In the genomic region with DNA sequence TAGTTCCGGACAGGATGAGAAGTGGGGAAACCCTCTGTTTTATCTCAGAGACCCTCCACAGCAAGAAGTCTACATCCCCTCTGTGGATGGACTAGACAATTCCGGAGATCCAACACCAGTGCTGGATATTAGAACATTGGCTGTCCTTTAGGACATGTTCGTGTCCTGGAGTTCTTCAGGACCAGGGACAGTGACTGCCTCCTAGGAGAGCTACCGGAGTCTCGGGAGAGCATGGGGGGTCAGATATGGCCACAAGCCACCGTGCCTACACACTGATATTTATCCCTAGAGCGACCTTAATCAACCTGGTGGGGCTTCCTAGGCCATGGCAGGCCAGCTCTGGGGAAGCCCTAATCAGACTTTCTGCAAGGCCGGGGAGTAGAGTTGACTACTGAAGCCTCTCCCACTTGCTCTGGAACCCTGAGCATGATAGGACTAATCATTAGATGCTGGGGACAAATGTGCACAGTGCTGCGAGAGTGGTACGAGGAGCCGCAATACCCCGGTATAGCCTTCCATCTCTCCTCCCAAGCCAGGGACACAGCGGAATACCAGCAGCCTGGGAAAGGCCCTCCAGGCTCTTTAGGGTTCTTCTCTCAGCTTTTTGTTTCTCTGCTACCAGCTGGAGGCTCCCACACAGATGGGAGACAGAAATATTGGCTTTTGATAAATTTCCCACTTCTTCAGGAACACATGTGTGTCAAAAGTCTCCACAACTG, we compare ENCODE assay signal across 13 mouse cellular contexts. TPM values are rescaled to one million over a fixed set of nuclear protein-coding genes. Genes with fewer than 3 reads are reported as not detected.
DNase-seq lines count a peak whose midpoint lies in the region; ATAC-seq and TF ChIP-seq lines count a peak whose summit lies in the region.
"Had no signal": no experiment of that assay in that cellular context is flagged by ENCODE, and none has a peak within 500 bp of the region (broad histone marks: within the 10 kb centered on the region; RNA-seq: fewer than 3 reads in every experiment).

No protein-coding gene starts in this region.

- no peak for ATAC-seq in stomach, embryonic 16.5 days (ENCODE audit: insufficient read depth, low FRiP score)
- ATAC-seq in stomach, postnatal 0 days (ENCODE audit: low FRiP score, low TSS enrichment) = no peak
- ATAC-seq in forebrain, embryonic 16.5 days = peak; percentile 81
- ATAC-seq in midbrain, embryonic 11.5 days (ENCODE audit: low FRiP score) = no peak
- ATAC-seq: intestine, postnatal 0 days had no signal

- H3K36me3 ChIP-seq in stomach, embryonic 16.5 days (ENCODE audit: control insufficient read depth, insufficient read depth, low read length) = 0 out of 2 replicates have a peak, but pooled peaks cover 2% of the 10 kb centered on the region
- no peaks in the 10 kb centered on the region for H3K36me3 ChIP-seq in stomach, postnatal 0 days (ENCODE audit: control insufficient read depth, insufficient read depth, low read length)
- no peaks in the 10 kb centered on the region for H3K36me3 ChIP-seq in forebrain, embryonic 16.5 days (ENCODE audit: control insufficient read depth, insufficient read depth)
- no peaks in the 10 kb centered on the region for H3K36me3 ChIP-seq in midbrain, embryonic 11.5 days (ENCODE audit: control insufficient read depth, insufficient read depth, low read length)
- H3K36me3 ChIP-seq: liver, embryonic 15.5 days had no signal

- 76% methylated on average over 13 of the region's 13 CpGs for WGBS in stomach, embryonic 16.5 days
- WGBS in stomach, postnatal 0 days = 77% methylated on average over 13 of the region's 13 CpGs
- WGBS in forebrain, embryonic 16.5 days = 61% methylated on average over 13 of the region's 13 CpGs
- 92% methylated on average over 13 of the region's 13 CpGs for WGBS in midbrain, embryonic 11.5 days

- no peaks in the 10 kb centered on the region for H3K27me3 ChIP-seq in stomach, embryonic 16.5 days (ENCODE audit: control insufficient read depth, insufficient read depth, low read length)
- no peaks in the 10 kb centered on the region for H3K27me3 ChIP-seq in stomach, postnatal 0 days (ENCODE audit: control insufficient read depth, insufficient read depth, low read length)
- H3K27me3 ChIP-seq in forebrain, embryonic 16.5 days (replicated peaks; ENCODE audit: control insufficient read depth, insufficient read depth, low read length) = no peaks in the 10 kb centered on the region
- no peaks in the 10 kb centered on the region for H3K27me3 ChIP-seq in midbrain, embryonic 11.5 days (ENCODE audit: control insufficient read depth, insufficient read depth, low read length)
- H3K27me3 ChIP-seq: heart, embryonic 12.5 days; liver, embryonic 15.5 days had no signal

- no peak for TF ChIP-seq CTCF in stomach, postnatal 0 days (IDR thresholded peaks at IDR 0.05; ENCODE audit: low read depth)

- H3K27ac ChIP-seq in stomach, embryonic 16.5 days (ENCODE audit: low read length) = 0 out of 2 replicates have a peak overlapping the region, but pooled peaks have one; percentile 29
- H3K27ac ChIP-seq in stomach, postnatal 0 days (replicated peaks) = no peak overlapping the region
- peak overlapping the region; percentile 89 for H3K27ac ChIP-seq in forebrain, embryonic 16.5 days (ENCODE audit: low read length)
- H3K27ac ChIP-seq in midbrain, embryonic 11.5 days (ENCODE audit: low read depth, low read length) = peak overlapping the region; percentile 75
- H3K27ac ChIP-seq: gastrocnemius, adult 2 months; liver, embryonic 15.5 days had no signal

- no peak overlapping the region for H3K9ac ChIP-seq in stomach, embryonic 16.5 days (ENCODE audit: low read length)
- H3K9ac ChIP-seq in stomach, postnatal 0 days (ENCODE audit: low read length) = no peak overlapping the region
- H3K9ac ChIP-seq in forebrain, embryonic 16.5 days (replicated peaks; ENCODE audit: low read depth, low read length) = no peak overlapping the region
- peak overlapping the region; percentile 27; the same call in 1 of the 2 replicates for H3K9ac ChIP-seq in midbrain, embryonic 11.5 days (ENCODE audit: low read length)
- H3K9ac ChIP-seq: heart, embryonic 12.5 days; liver, embryonic 15.5 days had no signal

- H3K4me3 ChIP-seq in stomach, embryonic 16.5 days (replicated peaks; ENCODE audit: low read length) = no peak overlapping the region
- no peak overlapping the region for H3K4me3 ChIP-seq in stomach, postnatal 0 days (ENCODE audit: low read depth, low read length)
- no peak overlapping the region for H3K4me3 ChIP-seq in forebrain, embryonic 16.5 days (replicated peaks; ENCODE audit: low read length)
- no peak overlapping the region for H3K4me3 ChIP-seq in midbrain, embryonic 11.5 days (ENCODE audit: low read depth, low read length)
- H3K4me3 ChIP-seq: gastrocnemius, adult 2 months; heart, embryonic 12.5 days; liver, embryonic 15.5 days; megakaryocyte, embryonic 14.5 days had no signal

- intact Hi-C loops in heart, postnatal 36 days (cut with DNase I) = no loop called here
- intact Hi-C loops in left cerebral cortex, postnatal 25 days (cut with DNase I) = no loop called here

- no peak for TF ChIP-seq EP300 in stomach, postnatal 0 days (optimal IDR thresholded peaks at IDR 0.05)

- DNase-seq in stomach, postnatal 0 days (ENCODE audit: low spot score) = no peak
- no peak for DNase-seq in midbrain, embryonic 11.5 days (ENCODE audit: low spot score, missing footprints)
- no peak for DNase-seq in right cerebral cortex, postnatal 10 days (ENCODE audit: low spot score in 2 of 2)
- no peak for DNase-seq in heart, postnatal 36 days
- DNase-seq in left cerebral cortex, postnatal 25 days (ENCODE audit: low spot score in 2 of 2) = no peak
- DNase-seq: gastrocnemius, adult 2 months; right cerebral cortex, adult 18-20 months had no signal

- no peaks in the 10 kb centered on the region for H3K9me3 ChIP-seq in stomach, embryonic 16.5 days (replicated peaks; ENCODE audit: control insufficient read depth, low read length)
- no peaks in the 10 kb centered on the region for H3K9me3 ChIP-seq in stomach, postnatal 0 days (ENCODE audit: control insufficient read depth, low read length)
- no peaks in the 10 kb centered on the region for H3K9me3 ChIP-seq in forebrain, embryonic 16.5 days (ENCODE audit: control insufficient read depth, low read length)
- H3K9me3 ChIP-seq in midbrain, embryonic 11.5 days (ENCODE audit: control insufficient read depth, low read length) = no peaks in the 10 kb centered on the region
- H3K9me3 ChIP-seq: heart, embryonic 12.5 days; liver, embryonic 15.5 days had no signal

- H3K4me1 ChIP-seq in stomach, embryonic 16.5 days (ENCODE audit: control insufficient read depth, insufficient read depth, low read length) = peaks cover 19% of the 10 kb centered on the region
- no peaks in the 10 kb centered on the region for H3K4me1 ChIP-seq in stomach, postnatal 0 days (replicated peaks; ENCODE audit: control insufficient read depth, insufficient read depth)
- peaks cover 27% of the 10 kb centered on the region for H3K4me1 ChIP-seq in forebrain, embryonic 16.5 days (replicated peaks; ENCODE audit: control insufficient read depth, insufficient read depth, low read length)
- H3K4me1 ChIP-seq in midbrain, embryonic 11.5 days (ENCODE audit: control insufficient read depth, insufficient read depth, low read length) = peaks cover 16% of the 10 kb centered on the region
- H3K4me1 ChIP-seq: liver, embryonic 15.5 days; megakaryocyte, embryonic 14.5 days had no signal

- no peak overlapping the region for H3K4me2 ChIP-seq in stomach, embryonic 16.5 days (ENCODE audit: low read depth, low read length)
- no peak overlapping the region for H3K4me2 ChIP-seq in stomach, postnatal 0 days (replicated peaks; ENCODE audit: low read depth)
- H3K4me2 ChIP-seq in forebrain, embryonic 16.5 days (ENCODE audit: low read length) = no peak overlapping the region
- H3K4me2 ChIP-seq in midbrain, embryonic 11.5 days = no peak overlapping the region
- H3K4me2 ChIP-seq: heart, embryonic 12.5 days; liver, embryonic 15.5 days had no signal

RNA-seq across cellular contexts. Expression of a gene that starts 52.7 kb away (rescaled TPM):
- polyA plus RNA-seq in stomach, embryonic 16.5 days (2015; fragmentation: Nextera tagmentation; extraction: Ambion mirVana) = 18.6 and 19.8 TPM in 2 replicates
- polyA plus RNA-seq in stomach, postnatal 0 days (2015; fragmentation: Nextera tagmentation; extraction: Ambion mirVana) = 7.2 and 8.9 TPM in 2 replicates
- polyA plus RNA-seq in forebrain, embryonic 16.5 days (2015; fragmentation: Nextera tagmentation; extraction: Ambion mirVana) = 4.1 and 5.8 TPM in 2 replicates
- polyA plus RNA-seq in midbrain, embryonic 11.5 days (2014; fragmentation: Nextera tagmentation; extraction: Ambion mirVana) = 3.6 and 4.4 TPM in 2 replicates
- total RNA-seq in heart, postnatal 36 days (2021) = 1 to 10 TPM; 4.8 to 7.1 TPM
- total RNA-seq in left cerebral cortex, postnatal 25 days (2021) = 10 to 100 TPM in 1 of 2 experiments, 1 to 10 TPM in 1; 9.1 to 11.7 TPM
